Mouse (Mus musculus) regulatory T cell (primary cell): ENCODE results near the gene Alox15.

Experiments
- in situ Hi-C: fragments of 300-600 bp; cut with MboI, MseI; formaldehyde crosslinking; loops from one replicate; pipeline ENCODE4 v1.15.1; 2025; ENCODE audit warnings: high pct_unique_total_duplicates

Gene Alox15

DNA sequence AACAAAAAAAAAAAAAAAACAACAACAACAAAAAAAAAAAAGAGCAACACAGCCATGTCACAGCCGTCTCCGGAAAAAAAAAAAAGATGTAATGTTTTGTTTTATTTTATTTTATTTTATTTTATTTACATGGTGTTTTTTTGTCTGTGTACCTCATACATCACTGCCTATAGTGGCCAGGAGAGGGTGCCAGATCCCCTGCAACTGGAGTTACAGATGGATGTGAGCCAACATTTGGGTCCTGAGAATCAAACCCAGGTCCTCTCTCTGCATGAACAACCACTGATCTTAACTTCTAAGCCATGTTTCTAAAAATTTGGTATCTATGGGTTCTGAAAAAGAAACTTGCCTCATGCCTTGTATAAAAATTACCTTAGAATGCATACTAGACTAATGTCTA, 43.5 kb downstream of the Alox15 start:
- in situ Hi-C loops: no loop called here

DNA sequence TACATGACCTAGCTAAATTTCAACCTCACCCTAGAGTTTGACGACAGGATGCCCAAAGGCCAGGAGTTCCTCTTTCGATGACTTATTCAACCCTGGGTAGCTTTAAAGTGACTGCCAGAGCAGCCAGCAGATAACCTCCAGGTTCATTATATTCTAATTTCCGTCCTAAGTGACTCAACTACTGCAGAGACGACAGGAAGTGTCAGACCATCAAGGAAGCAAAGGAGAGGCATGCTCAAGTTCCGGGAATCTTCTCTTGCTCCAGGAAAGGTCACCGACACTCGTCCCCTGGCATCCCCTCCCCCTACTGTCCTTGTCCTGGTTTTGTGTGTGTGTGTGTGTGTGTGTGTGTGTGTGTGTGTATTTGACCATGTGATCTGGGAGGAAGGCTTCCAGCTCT, 45.7 kb downstream of the Alox15 start:
- in situ Hi-C loops: no loop called here

DNA sequence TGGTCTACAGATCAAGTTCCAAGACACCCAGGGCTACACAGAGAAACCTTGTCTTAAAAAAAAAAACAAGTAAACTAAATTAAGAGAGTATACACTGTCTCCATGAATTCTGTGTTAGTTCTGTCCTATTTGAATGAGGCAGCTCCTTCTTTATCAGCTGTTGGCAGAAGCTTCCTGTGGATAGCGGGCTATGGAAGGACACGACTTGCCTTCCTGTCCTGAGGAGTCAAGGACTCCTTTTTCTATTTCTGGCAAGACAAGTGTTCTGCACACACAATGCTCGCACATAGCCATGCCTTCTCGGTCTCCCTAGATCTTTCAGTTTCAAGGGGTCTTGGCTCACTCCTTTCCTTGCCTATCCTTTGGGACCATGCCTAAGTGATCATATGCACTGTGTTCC, 49.5 kb downstream of the Alox15 start:
- in situ Hi-C loops: no loop called here

DNA sequence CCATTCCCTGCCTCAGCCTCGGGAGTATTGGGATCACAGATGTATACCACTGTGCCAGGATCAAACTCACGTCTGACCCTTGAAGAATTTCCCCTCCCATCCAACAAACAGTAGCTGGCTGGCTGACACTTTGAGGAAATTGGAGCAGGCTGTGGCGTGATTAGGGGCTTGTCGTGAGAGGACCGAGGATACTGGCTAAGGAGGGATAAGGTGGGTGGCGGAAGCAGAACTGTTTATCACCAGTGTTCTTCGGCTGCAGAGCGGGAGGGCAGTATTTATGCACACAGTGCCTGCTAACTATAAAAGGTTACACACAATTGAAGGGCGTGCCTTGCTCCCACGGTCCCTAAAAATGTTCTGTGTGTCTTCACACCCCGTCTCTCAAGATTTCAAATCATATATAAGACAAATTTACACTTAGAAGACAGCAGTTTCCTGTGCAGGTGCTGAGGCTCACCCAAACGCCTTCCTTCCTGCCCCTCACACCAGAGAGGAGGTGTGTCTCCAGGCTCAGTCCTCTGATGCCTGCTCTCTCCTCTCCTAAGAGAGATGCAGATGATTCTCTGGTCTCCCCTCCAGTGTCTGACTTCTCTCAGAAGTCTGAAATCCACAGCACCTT, 53.9 kb downstream of the Alox15 start:
- in situ Hi-C loops: no loop called here

DNA sequence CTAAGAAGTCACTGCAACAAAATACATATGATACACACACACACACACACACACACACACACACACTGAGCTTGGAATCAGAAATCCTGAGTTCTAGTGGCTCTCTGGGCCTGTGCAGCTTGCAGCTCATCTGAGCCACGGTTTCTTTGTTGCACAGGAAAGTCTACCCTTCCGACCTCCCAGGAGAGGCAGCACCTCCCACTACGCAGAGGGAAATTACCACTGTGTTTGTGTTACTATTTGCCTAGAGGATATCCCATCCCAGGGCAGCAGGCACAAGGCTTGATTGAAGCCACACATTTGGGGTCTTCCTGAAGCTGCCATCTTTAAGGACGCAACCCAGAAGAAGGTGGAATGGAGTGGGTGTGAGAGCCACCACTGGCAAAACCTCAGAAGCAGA, 54.4 kb downstream of the Alox15 start:
- in situ Hi-C loops: no loop called here
